Mouse (Mus musculus) cortical plate, adult 2 months (tissue): Measurements from ENCODE around the gene Cntrob. TPM values are rescaled to one million over a fixed set of nuclear protein-coding genes. Genes with fewer than 3 reads are reported as not detected.
"Not testable (repeated sequence)": the region's sequence is repeated elsewhere in the genome, so short reads cannot be mapped to it uniquely, and the experiment has no call there.

ENCODE experiments used
- H3K27ac ChIP-seq: fragments of 200-500 bp; 2 replicates; pipeline ENCODE4 v1.5.1; 2012; ENCODE audit warnings: low read length, control low read depth, inconsistent platforms; ENCODE audit not compliant: insufficient read depth
- H3K4me1 ChIP-seq: fragments of 200-500 bp; 2 replicates; pipeline ENCODE4 v1.6.1; 2011; ENCODE audit warnings: low read length; ENCODE audit not compliant: control insufficient read depth, insufficient read depth
- H3K4me3 ChIP-seq: fragments of 200-500 bp; 2 replicates; pipeline ENCODE4 v1.5.1; 2011; ENCODE audit warnings: mild to moderate bottlenecking, low read length, control low read depth; ENCODE audit not compliant: insufficient read depth
- CTCF ChIP-seq: fragments of 200-500 bp; IDR thresholded peaks from 2 replicates; pipeline ENCODE4 v1.5.1; 2011; ENCODE audit warnings: mild to moderate bottlenecking, control low read depth, low read length; ENCODE audit not compliant: insufficient read depth; ENCODE audit errors: extremely low read depth
- POLR2A ChIP-seq: fragments of 200-500 bp; IDR thresholded peaks from 2 replicates; pipeline ENCODE4 v1.6.1; 2011; ENCODE audit warnings: mild to moderate bottlenecking, low read length, control low read depth; ENCODE audit not compliant: insufficient read depth; ENCODE audit errors: extremely low read depth
- polyA plus RNA-seq: library from polyadenylated mRNA; depleted of rRNA; stranded (reverse); fragments of >200 nt; gene quantifications from 2 replicates; pipeline ENCODE4 v1.2.3, GENCODE M21; 2012

Gene Cntrob
- polyA plus RNA-seq, 1 experiment, result 25.4 TPM

DNA sequence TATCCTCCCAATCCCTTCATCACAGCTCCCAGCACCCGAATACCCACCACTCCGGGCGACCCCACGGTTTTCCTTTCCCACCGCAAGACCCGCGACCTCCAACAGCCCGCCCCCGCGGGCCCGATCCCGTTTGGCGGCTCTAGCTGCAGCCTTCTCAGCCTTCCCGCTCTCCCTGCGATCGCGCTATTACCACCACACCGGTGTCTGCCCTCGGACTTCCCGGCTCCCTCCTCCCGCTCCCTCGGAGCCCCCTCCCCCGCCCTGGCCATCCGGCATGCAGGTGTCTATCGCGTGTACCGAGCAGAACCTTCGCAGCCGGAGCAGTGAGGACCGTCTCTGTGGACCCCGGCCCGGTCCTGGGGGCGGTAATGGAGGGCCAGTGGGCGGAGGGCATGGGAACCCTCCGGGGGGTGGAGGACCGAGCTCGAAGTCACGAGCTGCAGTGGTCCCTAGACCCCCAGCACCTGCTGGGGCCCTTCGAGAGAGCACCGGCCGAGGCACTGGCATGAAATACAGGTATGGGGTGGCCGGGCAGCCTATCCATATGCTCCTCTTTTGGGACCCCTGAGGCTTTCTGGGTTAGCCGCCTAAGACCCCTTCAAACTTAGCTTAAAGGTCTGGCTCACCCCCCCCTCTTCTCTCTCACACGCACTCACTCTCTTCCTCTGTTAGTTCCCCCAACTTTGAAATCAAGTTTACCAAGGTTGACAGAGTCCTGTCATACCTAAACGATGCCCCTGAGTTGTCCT, 3.0 kb upstream of the Cntrob start:
- Histone ChIP-seq H3K27ac (no peak overlapping the region), H3K4me1 (peaks cover 4% of the 10 kb centered on the region; the same call in 1 of the 2 replicates), H3K4me3 (peak overlapping the region; percentile 36)
- TF ChIP-seq POLR2A (no peak), CTCF (no peak)

DNA sequence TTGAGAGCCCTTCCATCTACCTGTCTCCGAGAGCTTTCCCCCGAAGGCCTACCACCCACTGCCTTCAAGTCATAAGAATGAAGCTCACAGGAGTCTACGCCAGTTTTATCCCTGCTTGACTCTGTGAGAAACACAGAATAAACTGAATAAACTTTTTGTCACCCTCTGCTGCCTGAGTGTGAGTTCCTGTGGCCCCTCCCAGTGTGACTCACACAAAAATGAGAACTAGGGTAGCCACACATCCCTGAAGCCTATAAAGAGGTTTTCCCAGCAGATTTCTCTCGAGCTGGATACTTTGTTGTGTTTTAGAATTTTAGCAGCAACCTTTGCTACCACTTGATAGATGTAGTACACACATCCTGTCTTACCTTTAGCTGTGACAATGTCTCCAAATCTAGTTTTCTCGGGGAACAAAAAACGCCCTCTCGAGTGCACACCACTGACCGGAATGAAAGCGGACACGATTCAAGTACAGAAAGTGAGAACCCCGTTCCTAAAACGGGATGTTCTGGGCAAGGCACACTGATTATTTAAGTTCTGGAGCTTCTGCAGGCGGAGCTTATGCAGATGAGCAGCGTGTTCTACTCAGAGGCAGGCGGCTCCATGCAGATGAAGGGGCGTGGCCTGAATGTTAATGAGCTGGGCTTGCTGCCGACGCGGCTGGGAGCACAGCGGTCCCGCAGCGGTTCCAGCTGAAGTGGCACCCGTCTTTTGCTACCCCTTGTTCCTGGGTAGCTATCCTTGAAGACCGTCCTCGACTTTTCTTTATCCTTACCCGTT, 2.2 kb upstream of the Cntrob start, which contains the start of gene Kcnab3:
Gene Kcnab3 (plus strand): TSS at position 631 of the 780 bp plus-strand sequence.
- TF ChIP-seq CTCF (no peak), POLR2A (peak; percentile 83)
- H3K4me1 ChIP-seq, result peaks cover 4% of the 10 kb centered on the region; the same call in 1 of the 2 replicates
- no peak within 1 kb of the TSS for H3K27ac ChIP-seq

DNA sequence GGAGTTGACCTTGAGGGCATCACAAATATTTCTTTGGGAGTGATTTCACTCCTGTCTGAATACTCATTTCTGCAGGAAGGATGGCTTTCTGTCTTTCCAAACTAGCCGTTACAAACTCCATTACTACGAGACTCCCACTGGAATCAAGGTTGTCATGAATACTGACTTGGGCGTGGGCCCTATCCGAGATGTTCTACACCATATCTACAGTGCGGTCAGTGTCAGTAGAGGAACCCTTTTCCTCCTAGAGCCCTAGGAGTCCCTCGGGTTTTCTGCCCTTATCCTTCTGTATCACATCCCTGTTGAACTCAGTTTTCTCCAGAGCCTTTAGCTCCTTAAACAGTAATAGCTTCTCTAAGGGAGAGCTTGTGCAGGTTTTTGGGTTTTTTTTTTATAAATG, 1.2 kb upstream of the Cntrob start:
- no peak overlapping the region for H3K27ac ChIP-seq

More for the DNA sequence above, 2.2 kb upstream of the Cntrob start, which contains the start of gene Kcnab3:
- peak within 1 kb of the TSS; percentile 36 for H3K4me3 ChIP-seq

DNA sequence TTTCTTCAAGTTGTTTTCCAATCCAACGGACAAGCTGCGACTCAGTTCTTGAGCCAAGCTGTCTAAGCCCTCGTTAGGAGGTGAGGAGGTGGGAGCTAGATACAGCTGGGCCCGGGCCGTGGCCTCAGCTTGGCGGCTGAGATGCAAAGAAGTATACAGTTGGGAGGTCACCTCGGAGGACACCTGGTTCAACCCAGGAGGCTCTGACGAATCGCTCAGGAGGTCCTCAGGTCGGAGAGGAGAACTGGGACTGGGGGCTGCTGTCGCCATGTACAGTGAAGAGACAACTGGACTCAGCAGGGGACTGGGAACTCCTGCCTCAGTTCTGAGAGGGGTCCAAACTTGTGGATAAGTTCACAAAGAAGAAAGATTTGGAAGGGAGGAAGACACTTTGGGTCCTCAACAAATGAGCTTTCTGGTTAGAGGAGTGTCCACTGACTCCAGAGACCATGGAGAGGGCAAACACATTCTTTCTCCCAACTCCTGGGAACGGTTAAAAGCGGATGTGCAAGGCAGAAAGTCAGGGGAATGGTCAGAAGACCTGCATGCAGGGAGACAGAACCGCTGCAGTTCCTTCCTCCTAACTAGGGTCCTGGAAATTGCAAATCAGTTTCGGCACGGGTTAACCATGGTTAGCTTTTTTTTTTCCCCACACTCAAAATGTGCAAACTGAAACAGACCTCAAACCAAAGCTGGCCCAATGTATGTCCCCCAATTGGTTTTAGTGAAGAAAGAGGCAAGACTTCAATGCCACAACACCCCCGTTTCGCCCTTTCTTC, 693 bp downstream of the Cntrob start:
- H3K4me1 ChIP-seq, result peaks cover 4% of the 10 kb centered on the region; the same call in 1 of the 2 replicates
- TF ChIP-seq CTCF (no peak), POLR2A (no peak)
- H3K27ac ChIP-seq, result peak overlapping the region; percentile 41; the same call in 1 of the 2 replicates
- peak overlapping the region; percentile 73 for H3K4me3 ChIP-seq

More for the DNA sequence above, 1.2 kb upstream of the Cntrob start:
- peak overlapping the region; percentile 73; the same call in 1 of the 2 replicates for H3K4me3 ChIP-seq
- TF ChIP-seq POLR2A (no peak), CTCF (no peak)
- peaks cover 4% of the 10 kb centered on the region; the same call in 1 of the 2 replicates for H3K4me1 ChIP-seq

DNA sequence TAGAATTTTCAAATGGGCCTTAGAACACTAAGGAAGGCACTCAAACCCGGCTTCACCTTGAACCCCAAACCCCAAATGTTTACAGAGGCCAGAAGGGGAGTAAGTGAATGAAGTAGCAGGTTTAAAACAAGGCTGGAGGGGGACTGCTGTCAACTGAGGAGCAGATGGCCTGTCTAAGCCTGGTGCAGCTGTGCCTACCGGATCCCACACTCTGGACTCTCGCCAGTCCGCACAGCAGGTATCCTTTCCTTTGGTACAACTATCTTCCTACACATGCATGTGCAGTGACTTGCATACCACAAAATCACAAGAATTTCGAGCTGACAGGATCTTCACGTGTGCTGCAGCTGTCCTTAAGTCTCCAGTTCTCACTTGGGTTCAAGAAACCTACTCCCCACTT, 1.6 kb downstream of the Cntrob start:
- Histone ChIP-seq H3K4me3 (no peak overlapping the region; the same call in 1 of the 2 replicates), H3K4me1 (peaks cover 4% of the 10 kb centered on the region; the same call in 1 of the 2 replicates), H3K27ac (no peak overlapping the region)
- TF ChIP-seq POLR2A, result no peak
- no peak for TF ChIP-seq CTCF

DNA sequence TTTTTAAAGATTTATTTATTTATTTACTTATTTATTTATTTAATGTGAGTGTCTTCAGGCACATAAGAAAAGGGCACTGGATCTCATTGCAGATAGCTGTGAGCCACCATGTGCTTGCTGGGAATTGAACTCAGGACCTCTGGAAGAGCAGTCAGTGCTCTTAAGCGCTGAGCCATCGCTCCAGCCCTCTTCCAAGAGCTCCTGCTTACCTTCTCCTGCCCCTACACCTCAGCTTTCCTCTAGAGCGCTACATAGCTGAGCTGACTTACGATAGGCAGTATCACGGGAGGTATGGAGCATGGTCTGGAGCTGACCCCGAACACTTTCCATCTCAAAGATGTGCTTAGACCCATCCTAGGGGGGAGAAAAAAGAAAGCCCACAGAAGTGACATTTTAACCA, 2.0 kb downstream of the Cntrob start:
- no peak overlapping the region for H3K27ac ChIP-seq

DNA sequence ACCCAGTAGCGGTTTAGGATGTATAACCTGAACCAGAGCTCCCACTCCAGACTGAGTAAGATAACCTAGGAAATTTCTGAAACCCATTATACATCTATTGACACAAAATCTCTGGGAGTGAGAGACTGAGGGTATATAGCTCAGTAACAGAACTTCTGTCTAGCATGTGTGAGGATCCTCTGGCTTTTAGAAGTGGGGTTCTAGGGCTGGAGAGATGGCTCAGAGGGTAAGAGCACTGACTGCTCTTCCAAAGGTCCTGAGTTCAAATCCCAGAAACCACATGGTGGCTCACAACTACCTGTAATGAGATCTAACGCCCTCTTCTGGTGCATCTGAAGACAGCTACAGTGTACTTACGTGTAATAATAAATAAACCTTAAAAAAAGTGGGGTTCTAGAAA, 5.6 kb downstream of the Cntrob start:
- H3K4me1 ChIP-seq, H3K27ac ChIP-seq, H3K4me3 ChIP-seq: not testable (repeated sequence)

More for the DNA sequence above, 2.0 kb downstream of the Cntrob start:
- TF ChIP-seq CTCF (no peak), POLR2A (no peak)
- peaks cover 4% of the 10 kb centered on the region; the same call in 1 of the 2 replicates for H3K4me1 ChIP-seq
- no peak overlapping the region for H3K4me3 ChIP-seq

DNA sequence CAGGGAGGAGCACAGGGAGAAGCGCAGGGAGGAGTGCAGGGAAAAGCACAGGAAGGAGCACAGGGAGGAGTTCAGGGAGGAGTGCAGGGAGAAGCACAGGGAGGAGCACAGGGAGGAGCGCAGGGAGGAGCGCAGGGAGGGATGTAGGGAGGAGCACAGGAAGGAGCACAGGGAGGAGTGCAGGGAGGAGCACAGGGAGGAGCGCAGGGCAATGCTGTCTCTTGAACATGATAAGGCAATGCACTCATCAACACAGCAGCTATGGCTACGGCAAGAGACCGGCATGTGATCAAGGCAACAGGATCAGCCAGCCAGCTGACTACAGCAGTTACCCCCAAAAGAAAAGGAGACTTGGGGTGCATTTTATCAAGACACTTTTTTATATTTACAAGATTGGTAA, 7.2 kb downstream of the Cntrob start:
- no peak overlapping the region for H3K27ac ChIP-seq
- no peak for TF ChIP-seq CTCF
- no peak for TF ChIP-seq POLR2A

DNA sequence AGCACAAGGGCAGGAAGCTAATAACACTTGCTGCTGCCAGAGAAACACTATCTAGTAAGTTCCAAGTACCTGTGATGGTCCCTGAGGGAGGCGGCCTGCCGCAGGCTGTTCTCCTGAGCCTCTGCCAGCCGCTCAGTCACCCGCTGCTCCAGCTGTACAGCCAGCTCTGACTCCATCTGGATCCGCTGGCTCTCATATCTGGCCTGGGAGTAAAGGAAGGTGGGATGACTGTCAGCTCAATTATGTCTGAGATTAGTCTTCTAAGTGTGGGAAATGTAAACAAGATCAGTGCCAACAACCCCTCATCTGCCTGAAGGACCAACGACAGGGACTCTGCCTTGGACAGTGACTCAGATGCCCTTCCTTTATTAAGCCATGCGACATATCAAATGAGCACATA, 12.3 kb downstream of the Cntrob start:
- H3K4me3 ChIP-seq, result no peak overlapping the region
- H3K4me1 ChIP-seq, result no peaks in the 10 kb centered on the region
- TF ChIP-seq POLR2A (no peak), CTCF (no peak)
- no peak overlapping the region for H3K27ac ChIP-seq

More for the DNA sequence above, 7.2 kb downstream of the Cntrob start:
- no peaks in the 10 kb centered on the region for H3K4me1 ChIP-seq
- no peak overlapping the region for H3K4me3 ChIP-seq
